Mouse (Mus musculus) midbrain, postnatal 0 days (tissue): ENCODE measurements around the gene Lrrc8d. TPM values are rescaled to one million over a fixed set of nuclear protein-coding genes. Genes with fewer than 3 reads are reported as not detected.

Experiments
- ATAC-seq: fragments of 200-750 bp; cut with Nextera tagmentation; 2 replicates; pipeline ENCODE4 v1.8.0; 2017; ENCODE audit warnings: moderate number of reproducible peaks, mild to moderate bottlenecking, moderate TSS enrichment, moderate library complexity; ENCODE audit not compliant: low FRiP score
- DNase-seq: peaks from one replicate; pipeline ENCODE4 v3.0.0-alpha.2; 2015; ENCODE audit warnings: low spot score
- H3K27ac ChIP-seq: fragments of 300-500 bp; sonication (generic); 2 replicates; pipeline ENCODE4 v1.5.1; 2014; ENCODE audit warnings: low read depth, mild to moderate bottlenecking, low read length, mixed read lengths
- H3K27me3 ChIP-seq: fragments of 300-500 bp; sonication (generic); 2 replicates; pipeline ENCODE4 v1.6.1; 2014; ENCODE audit warnings: low read length, control low read depth, mixed read lengths; ENCODE audit not compliant: insufficient read depth
- H3K36me3 ChIP-seq: fragments of 300-500 bp; sonication (generic); 2 replicates; pipeline ENCODE4 v1.6.1; 2014; ENCODE audit warnings: low read length, control low read depth, mixed read lengths; ENCODE audit not compliant: insufficient read depth
- H3K4me1 ChIP-seq: fragments of 300-500 bp; sonication (generic); 2 replicates; pipeline ENCODE4 v1.6.1; 2014; ENCODE audit warnings: mild to moderate bottlenecking, control low read depth, antibody characterized with exemption, low read length, mixed read lengths; ENCODE audit not compliant: insufficient read depth
- H3K4me2 ChIP-seq: fragments of 300-500 bp; sonication (generic); 2 replicates; pipeline ENCODE4 v1.6.1; 2014; ENCODE audit warnings: low read depth, mild to moderate bottlenecking, low read length, mixed read lengths; ENCODE audit not compliant: poor library complexity, severe bottlenecking
- H3K4me3 ChIP-seq: fragments of 300-500 bp; sonication (generic); 2 replicates; pipeline ENCODE4 v1.5.1; 2014; ENCODE audit warnings: low read depth, mild to moderate bottlenecking, low read length, moderate library complexity
- H3K9ac ChIP-seq: fragments of 300-500 bp; sonication (generic); replicated peaks from 2 replicates; pipeline ENCODE4 v1.6.1; 2014; ENCODE audit warnings: mild to moderate bottlenecking, low read length, moderate library complexity, mixed read lengths; ENCODE audit not compliant: poor library complexity, severe bottlenecking
- H3K9me3 ChIP-seq: fragments of 300-500 bp; sonication (generic); 2 replicates; pipeline ENCODE4 v1.6.1; 2016; ENCODE audit warnings: low read length, control low read depth
- CTCF ChIP-seq: IDR thresholded peaks from 2 replicates; pipeline ENCODE4 v1.5.1; 2016; ENCODE audit warnings: antibody characterized with exemption, mild to moderate bottlenecking
- whole genome bisulfite sequencing: fragments of 180-500 bp; shearing (Covaris S2); extraction: QIAGEN DNeasy Blood & Tissue Kit; methylation state at CpG from one replicate; pipeline ENCODE4 v1.1.7; 2014; 5-methylcytosine and 5-hydroxymethylcytosine counted together
- polyA plus RNA-seq: library from polyadenylated mRNA; unstranded; fragments of >200 nt; fragmentation: Nextera tagmentation; extraction: Ambion mirVana; gene quantifications from 2 replicates; pipeline ENCODE4 v1.2.1, GENCODE M21; 2015
- total RNA-seq: library from RNA; depleted of rRNA; stranded (reverse); fragments of >200 nt; gene quantifications from 2 replicates; pipeline ENCODE4 v1.2.3, GENCODE M21; 2014

Lrrc8d gene
- total and polyA plus RNA-seq, 2 experiments from 2014 or later: 18.5 to 30.4 TPM

DNA sequence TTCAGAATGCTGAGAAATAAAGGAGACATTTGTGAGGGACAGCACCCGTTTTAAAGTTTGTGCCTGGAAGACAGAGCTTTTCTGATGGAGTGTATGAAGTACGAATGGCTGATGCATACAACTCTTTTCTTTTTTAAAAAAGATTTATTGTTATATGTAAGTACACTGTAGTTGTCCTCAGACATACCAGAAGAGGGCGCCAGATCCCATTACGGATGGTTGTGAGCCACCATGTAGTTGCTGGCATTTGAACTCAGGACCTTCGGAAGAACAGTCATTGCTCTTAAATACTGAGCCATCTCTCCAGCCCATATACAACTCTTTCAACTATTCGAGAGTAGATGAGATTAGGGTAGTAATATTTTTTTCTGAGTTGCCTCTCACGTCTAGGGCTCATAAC, 8.1 kb upstream of the Lrrc8d start:
- TF ChIP-seq CTCF: peak; percentile 59
- Histone ChIP-seq H3K9ac (no peak overlapping the region), H3K27ac (no peak overlapping the region), H3K4me3 (no peak overlapping the region), H3K36me3 (no peaks in the 10 kb centered on the region), H3K4me1 (no peaks in the 10 kb centered on the region), H3K4me2 (no peak overlapping the region), H3K9me3 (no peaks in the 10 kb centered on the region), H3K27me3 (no peaks in the 10 kb centered on the region)
- 85% methylated on average over 7 of the region's 7 CpGs for WGBS
- DNase-seq (no peak), ATAC-seq (no peak)

DNA sequence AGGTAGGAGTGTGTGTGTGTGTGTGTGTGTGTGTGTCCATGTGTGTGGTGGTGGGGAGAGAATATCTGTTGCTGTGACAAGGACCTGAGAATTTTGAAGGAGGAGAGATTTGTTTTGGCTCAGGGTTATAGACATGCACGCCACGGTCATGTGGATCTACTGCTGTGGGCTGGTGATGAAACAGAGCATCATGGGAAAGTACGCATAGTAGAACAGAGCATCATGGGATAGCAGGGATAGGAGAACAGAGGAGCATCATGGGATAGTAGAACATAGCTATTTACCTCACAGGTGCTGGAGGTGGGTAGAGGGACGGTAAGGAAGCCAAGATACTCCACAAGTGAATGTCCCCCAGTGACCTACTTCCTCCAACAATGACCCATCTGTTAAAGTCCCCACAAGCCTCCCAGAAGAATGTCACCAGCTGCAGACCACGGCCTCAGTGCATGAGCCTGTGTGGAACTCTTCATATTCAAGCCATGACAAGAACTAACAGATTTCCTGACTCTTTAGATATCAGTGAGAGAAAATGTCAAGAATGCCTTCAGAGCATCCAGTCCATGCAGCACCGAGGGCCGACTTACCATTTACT, 5.3 kb upstream of the Lrrc8d start:
- Histone ChIP-seq H3K27ac (no peak overlapping the region), H3K4me1 (peaks cover 4% of the 10 kb centered on the region; the same call in 1 of the 2 replicates), H3K36me3 (no peaks in the 10 kb centered on the region), H3K4me2 (no peak overlapping the region), H3K9ac (no peak overlapping the region), H3K4me3 (no peak overlapping the region), H3K27me3 (no peaks in the 10 kb centered on the region), H3K9me3 (no peaks in the 10 kb centered on the region)
- no peak for TF ChIP-seq CTCF
- 90% methylated on average over 7 of the region's 7 CpGs for WGBS
- DNase-seq: no peak
- no peak for ATAC-seq

DNA sequence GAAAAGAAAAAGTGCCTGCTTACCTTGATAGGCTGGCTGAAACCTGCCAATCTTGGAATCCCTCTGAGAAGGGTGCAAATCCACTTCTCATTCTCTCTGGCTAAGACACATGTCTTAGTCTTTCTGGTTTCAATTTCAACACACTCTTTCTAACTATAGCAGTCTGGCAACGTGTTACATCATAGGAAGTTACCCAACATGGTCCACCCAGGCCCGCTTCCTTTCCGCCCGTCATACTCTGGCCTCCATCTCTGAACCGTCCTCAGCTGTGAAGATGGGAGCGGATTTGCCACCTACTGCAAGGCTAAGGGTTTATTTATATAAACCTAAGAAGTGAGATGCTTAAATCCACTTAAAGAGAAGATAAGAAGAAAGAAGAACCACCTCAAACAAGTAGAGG, 3.7 kb upstream of the Lrrc8d start:
- Histone ChIP-seq H3K4me3 (no peak overlapping the region), H3K27ac (no peak overlapping the region), H3K9ac (no peak overlapping the region), H3K9me3 (no peaks in the 10 kb centered on the region), H3K27me3 (no peaks in the 10 kb centered on the region), H3K36me3 (no peaks in the 10 kb centered on the region), H3K4me2 (no peak overlapping the region), H3K4me1 (peaks cover 4% of the 10 kb centered on the region; the same call in 1 of the 2 replicates)
- DNase-seq: no peak
- WGBS: 90% methylated on average over 6 of the region's 6 CpGs
- no peak for ATAC-seq
- TF ChIP-seq CTCF: no peak

DNA sequence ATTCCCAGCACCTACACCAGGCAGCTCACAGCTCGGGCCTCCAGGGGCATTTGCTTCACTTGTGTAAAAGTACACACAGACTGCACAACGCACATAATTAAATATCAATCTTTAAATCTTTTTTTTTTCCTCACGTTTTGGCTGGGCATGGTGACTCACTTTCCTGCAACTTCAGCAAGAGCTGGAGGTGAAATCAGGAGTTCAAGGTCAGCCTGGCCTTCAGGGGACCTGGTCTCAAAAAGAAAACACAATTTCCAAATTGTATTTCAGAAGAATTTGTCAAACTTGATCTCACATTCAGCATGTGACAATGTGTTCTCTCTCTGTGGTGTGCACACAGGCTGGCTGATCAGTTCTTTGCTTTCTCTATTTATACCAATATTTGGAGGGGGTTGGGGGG, 1.9 kb upstream of the Lrrc8d start:
- Histone ChIP-seq H3K27me3 (no peaks in the 10 kb centered on the region), H3K4me1 (peaks cover 12% of the 10 kb centered on the region; the same call in 1 of the 2 replicates), H3K9me3 (no peaks in the 10 kb centered on the region), H3K4me2 (no peak overlapping the region), H3K27ac (no peak overlapping the region), H3K9ac (no peak overlapping the region), H3K4me3 (no peak overlapping the region), H3K36me3 (no peaks in the 10 kb centered on the region)
- no peak for TF ChIP-seq CTCF
- DNase-seq (no peak), ATAC-seq (no peak)
- WGBS: 93% methylated on average over 3 of the region's 3 CpGs

DNA sequence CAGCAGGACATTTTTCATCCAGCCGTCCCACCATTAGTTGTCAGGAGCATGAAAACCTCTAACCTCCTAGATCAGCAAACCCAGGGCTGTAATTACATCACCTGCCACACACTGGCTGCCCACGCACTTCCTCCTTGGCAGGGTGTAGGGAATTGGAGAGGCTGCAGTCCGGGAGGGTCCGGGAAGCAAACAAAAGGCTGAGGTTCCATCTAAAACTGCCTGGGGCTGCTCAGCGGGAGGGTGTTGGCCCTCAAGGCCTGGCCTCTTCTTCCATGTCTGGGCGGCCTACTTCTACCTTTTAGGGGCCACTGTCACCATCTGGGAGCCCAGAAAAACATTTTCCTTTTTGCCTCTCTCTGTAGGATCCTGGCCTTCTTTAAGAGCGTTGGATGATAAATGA, 1.1 kb upstream of the Lrrc8d start:
- TF ChIP-seq CTCF: no peak
- no peak overlapping the region for H3K9ac ChIP-seq
- H3K27me3 ChIP-seq: no peaks in the 10 kb centered on the region
- 19% methylated on average over 7 of the region's 7 CpGs for WGBS
- H3K4me2 ChIP-seq: peak overlapping the region; percentile 82
- H3K4me3 ChIP-seq: peak overlapping the region; percentile 96; the same call in 1 of the 2 replicates
- no peak for ATAC-seq
- peaks cover 12% of the 10 kb centered on the region; the same call in 1 of the 2 replicates for H3K4me1 ChIP-seq
- no peaks in the 10 kb centered on the region for H3K36me3 ChIP-seq
- H3K9me3 ChIP-seq: no peaks in the 10 kb centered on the region
- no peak overlapping the region for H3K27ac ChIP-seq
- DNase-seq: no peak

DNA sequence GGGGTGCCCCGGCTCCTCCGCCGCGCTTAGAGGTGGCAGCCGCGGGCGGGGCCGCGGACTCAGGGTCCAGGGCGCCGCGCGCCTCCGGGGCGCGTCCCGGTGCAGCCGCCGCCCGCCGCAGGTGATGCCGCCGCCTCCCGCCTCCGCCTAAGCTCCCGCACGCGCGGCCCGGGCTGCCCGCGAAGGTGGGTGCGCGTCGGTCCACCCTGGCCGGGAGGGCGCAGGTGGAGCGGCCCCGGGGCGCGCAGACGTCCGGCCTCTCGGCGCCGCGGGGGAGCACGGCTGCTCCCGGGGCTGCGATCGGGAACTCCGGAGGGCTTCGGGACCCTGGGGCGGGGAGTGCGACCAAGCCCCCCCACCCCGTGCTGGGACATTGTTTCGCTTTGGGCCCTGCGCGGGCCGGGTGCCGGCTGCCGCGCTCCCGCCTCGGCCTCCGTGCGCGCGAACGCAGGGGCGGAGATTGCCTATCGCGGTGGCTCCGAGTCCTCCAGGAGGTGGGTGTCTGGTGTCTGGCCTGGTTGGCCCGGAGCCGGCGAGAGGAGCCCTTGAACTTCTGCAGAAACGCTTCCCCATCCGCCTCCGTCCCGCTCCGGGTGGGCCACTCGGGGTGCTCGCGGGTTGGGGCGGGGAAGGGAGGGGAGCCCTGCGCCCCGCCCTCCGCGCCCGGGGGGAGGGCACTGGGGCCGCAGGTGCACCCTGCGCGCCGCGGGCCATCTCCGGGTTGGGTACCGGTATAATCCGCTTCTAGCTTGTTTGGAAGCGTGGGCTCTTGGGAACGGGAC, 492 bp downstream of the Lrrc8d start:
- WGBS: under 1% methylated on average over 66 of the region's 101 CpGs
- Histone ChIP-seq H3K27me3 (no peaks in the 10 kb centered on the region), H3K9ac (peak overlapping the region; percentile 100), H3K27ac (peak overlapping the region; percentile 96), H3K4me2 (peak overlapping the region; percentile 82), H3K4me1 (peaks cover 12% of the 10 kb centered on the region; the same call in 1 of the 2 replicates), H3K9me3 (no peaks in the 10 kb centered on the region), H3K36me3 (no peaks in the 10 kb centered on the region), H3K4me3 (peak overlapping the region; percentile 96)
- no peak for TF ChIP-seq CTCF
- peak; percentile 68 for DNase-seq
- peak; percentile 64 for ATAC-seq
